Mouse (Mus musculus) intestine, embryonic 14.5 days (tissue): ENCODE data around the gene Coq9. TPM values are rescaled to one million over a fixed set of nuclear protein-coding genes. Genes with fewer than 3 reads are reported as not detected.

Experiments used
- ATAC-seq: fragments of 200-750 bp; cut with Nextera tagmentation; replicated peaks from 2 replicates; pipeline ENCODE4 v1.8.0; 2017; ENCODE audit warnings: low read depth, moderate number of reproducible peaks, moderate TSS enrichment, moderate library complexity; ENCODE audit not compliant: low FRiP score, low TSS enrichment
- DNase-seq: peaks from one replicate; pipeline ENCODE4 v3.0.0-alpha.2; 2018; ENCODE audit warnings: low spot score
- H3K27ac ChIP-seq: fragments of 300-500 bp; sonication (generic); 2 replicates; pipeline ENCODE4 v1.5.1; 2014; ENCODE audit warnings: low read depth, mild to moderate bottlenecking, control low read depth
- H3K27me3 ChIP-seq: fragments of 300-500 bp; sonication (generic); replicated peaks from 2 replicates; pipeline ENCODE4 v1.6.1; 2014; ENCODE audit warnings: low read length, control low read depth; ENCODE audit not compliant: control insufficient read depth, insufficient read depth
- H3K36me3 ChIP-seq: fragments of 300-500 bp; sonication (generic); 2 replicates; pipeline ENCODE4 v1.6.1; 2014; ENCODE audit warnings: low read length, control low read depth; ENCODE audit not compliant: control insufficient read depth, insufficient read depth
- H3K4me1 ChIP-seq: fragments of 300-500 bp; sonication (generic); replicated peaks from 2 replicates; pipeline ENCODE4 v1.6.1; 2014; ENCODE audit warnings: low read length, control low read depth, mixed read lengths; ENCODE audit not compliant: control insufficient read depth, insufficient read depth
- H3K4me2 ChIP-seq: fragments of 300-500 bp; sonication (generic); 2 replicates; pipeline ENCODE4 v1.6.1; 2014; ENCODE audit warnings: low read length
- H3K4me3 ChIP-seq: fragments of 300-500 bp; sonication (generic); 2 replicates; pipeline ENCODE4 v1.5.1; 2014; ENCODE audit warnings: low read depth, low read length, control low read depth, mixed read lengths
- H3K9ac ChIP-seq: fragments of 300-500 bp; sonication (generic); 2 replicates; pipeline ENCODE4 v1.6.1; 2014; ENCODE audit warnings: mild to moderate bottlenecking, low read length
- H3K9me3 ChIP-seq: fragments of 300-500 bp; sonication (generic); 2 replicates; pipeline ENCODE4 v1.6.1; 2016; ENCODE audit warnings: low read length, control low read depth; ENCODE audit not compliant: control insufficient read depth
- WGBS: fragments of 180-500 bp; shearing (Covaris S2); extraction: QIAGEN DNeasy Blood & Tissue Kit; methylation state at CpG from one replicate; pipeline ENCODE4 v1.1.7; 2014; 5-methylcytosine and 5-hydroxymethylcytosine counted together
- polyA plus RNA-seq: library from polyadenylated mRNA; unstranded; fragments of >200 nt; fragmentation: Nextera tagmentation; extraction: Ambion mirVana; gene quantifications from 2 replicates; pipeline ENCODE4 v1.2.1, GENCODE M21; 2014

Coq9 gene
- polyA plus RNA-seq, 1 experiment from 2014 or later: 83.4 TPM

GRCm38 (mm10) chr8:94857346-94858173 is 19.4 kb downstream of the Coq9 start, which contains the start of gene Polr2c:
TSS of gene Polr2c (plus strand) at chr8:94857450.
- H3K36me3 ChIP-seq: peaks cover 47% of the 10 kb centered on the region
- peaks cover 13% of the 10 kb centered on the region; the same call in 1 of the 2 replicates for H3K4me1 ChIP-seq
- ATAC-seq (peak; percentile 74), DNase-seq (peak; percentile 98)
- WGBS: under 1% methylated on average over 68 of the region's 68 CpGs
- peak within 1 kb of the TSS; percentile 99 for H3K4me3 ChIP-seq
- no peaks in the 10 kb centered on the region for H3K9me3 ChIP-seq
- H3K4me2 ChIP-seq: peak within 1 kb of the TSS; percentile 87
- peak within 1 kb of the TSS; percentile 70 for H3K27ac ChIP-seq
- peak within 1 kb of the TSS; percentile 91 for H3K9ac ChIP-seq
- no peaks in the 10 kb centered on the region for H3K27me3 ChIP-seq

GRCm38 (mm10) chr8:94861352-94861910 is 23.3 kb downstream of the Coq9 start:
- H3K4me3 ChIP-seq: no peak overlapping the region
- peaks cover 60% of the 10 kb centered on the region for H3K36me3 ChIP-seq
- ATAC-seq (no peak), DNase-seq (peak; percentile 76)
- no peak overlapping the region for H3K9ac ChIP-seq
- H3K27me3 ChIP-seq: no peaks in the 10 kb centered on the region
- H3K9me3 ChIP-seq: no peaks in the 10 kb centered on the region
- peaks cover 13% of the 10 kb centered on the region; the same call in 1 of the 2 replicates for H3K4me1 ChIP-seq
- H3K27ac ChIP-seq: no peak overlapping the region
- no peak overlapping the region for H3K4me2 ChIP-seq
- 72% methylated on average over 8 of the region's 8 CpGs for WGBS

- Histone ChIP-seq H3K27me3 (no peaks in the 10 kb centered on the region), H3K9ac (no peak overlapping the region), H3K36me3 (peaks cover 67% of the 10 kb centered on the region), H3K4me1 (peaks cover 13% of the 10 kb centered on the region; the same call in 1 of the 2 replicates), H3K4me3 (no peak overlapping the region), H3K9me3 (no peaks in the 10 kb centered on the region), H3K4me2 (no peak overlapping the region), H3K27ac (no peak overlapping the region)
- 83% methylated on average over 12 of the region's 12 CpGs for WGBS
- DNase-seq: no peak
- ATAC-seq: no peak
Measured at GRCm38 (mm10) chr8:94862487-94863220, 24.5 kb downstream of the Coq9 start.

GRCm38 (mm10) chr8:94863897-94864673 is 26.0 kb downstream of the Coq9 start:
- Histone ChIP-seq H3K27ac (no peak overlapping the region), H3K4me1 (0 out of 2 replicates have a peak, but pooled peaks cover 3% of the 10 kb centered on the region), H3K4me2 (no peak overlapping the region), H3K36me3 (peaks cover 67% of the 10 kb centered on the region), H3K27me3 (no peaks in the 10 kb centered on the region), H3K9ac (no peak overlapping the region), H3K4me3 (no peak overlapping the region), H3K9me3 (no peaks in the 10 kb centered on the region)
- 70% methylated on average over 10 of the region's 10 CpGs for WGBS
- no peak for DNase-seq
- ATAC-seq: no peak

- ATAC-seq: no peak
- 85% methylated on average over 10 of the region's 10 CpGs for WGBS
- Histone ChIP-seq H3K27ac (no peak overlapping the region), H3K27me3 (no peaks in the 10 kb centered on the region), H3K4me1 (0 out of 2 replicates have a peak, but pooled peaks cover 6% of the 10 kb centered on the region), H3K9ac (no peak overlapping the region), H3K4me2 (no peak overlapping the region), H3K36me3 (peaks cover 63% of the 10 kb centered on the region), H3K4me3 (no peak overlapping the region), H3K9me3 (no peaks in the 10 kb centered on the region)
- no peak for DNase-seq
Measured at GRCm38 (mm10) chr8:94865292-94865691, 27.2 kb downstream of the Coq9 start.

GRCm38 (mm10) chr8:94866921-94867320 is 28.8 kb downstream of the Coq9 start:
- Histone ChIP-seq H3K27me3 (no peaks in the 10 kb centered on the region), H3K9me3 (no peaks in the 10 kb centered on the region), H3K4me3 (no peak overlapping the region), H3K36me3 (peaks cover 48% of the 10 kb centered on the region), H3K27ac (no peak overlapping the region), H3K9ac (no peak overlapping the region), H3K4me2 (no peak overlapping the region), H3K4me1 (peaks cover 18% of the 10 kb centered on the region)
- DNase-seq (no peak), ATAC-seq (no peak)
- 89% methylated on average over 9 of the region's 9 CpGs for WGBS

GRCm38 (mm10) chr8:94869146-94869545 is 31.0 kb downstream of the Coq9 start:
- DNase-seq: no peak
- H3K9ac ChIP-seq: no peak overlapping the region
- H3K9me3 ChIP-seq: no peaks in the 10 kb centered on the region
- no peak for ATAC-seq
- no peaks in the 10 kb centered on the region for H3K27me3 ChIP-seq
- H3K4me3 ChIP-seq: no peak overlapping the region
- no peak overlapping the region for H3K4me2 ChIP-seq
- no peak overlapping the region for H3K27ac ChIP-seq
- peaks cover 25% of the 10 kb centered on the region for H3K4me1 ChIP-seq
- H3K36me3 ChIP-seq: peaks cover 30% of the 10 kb centered on the region
- WGBS: 70% methylated on average over 7 of the region's 7 CpGs

- peak overlapping the region; percentile 47; the same call in 1 of the 2 replicates for H3K4me3 ChIP-seq
- no peaks in the 10 kb centered on the region for H3K9me3 ChIP-seq
- no peak overlapping the region for H3K27ac ChIP-seq
- DNase-seq (no peak), ATAC-seq (no peak)
- peak overlapping the region; percentile 80 for H3K4me2 ChIP-seq
- H3K27me3 ChIP-seq: 0 out of 2 replicates have a peak, but pooled peaks cover 2% of the 10 kb centered on the region
- peaks cover 32% of the 10 kb centered on the region for H3K4me1 ChIP-seq
- H3K9ac ChIP-seq: no peak overlapping the region
- 54% methylated on average over 4 of the region's 4 CpGs for WGBS
- H3K36me3 ChIP-seq: peaks cover 22% of the 10 kb centered on the region
Measured at GRCm38 (mm10) chr8:94870003-94870402, 31.9 kb downstream of the Coq9 start.
